Mouse (Mus musculus) testis, adult 2 months (tissue): ENCODE results near the gene Plekhs1.
"Not testable (repeated sequence)": the region's sequence is repeated elsewhere in the genome, so short reads cannot be mapped to it uniquely, and the experiment has no call there.

ENCODE experiments used
- CTCF ChIP-seq: fragments of 200-500 bp; IDR thresholded peaks from 2 replicates; pipeline ENCODE4 v1.5.1; 2012; ENCODE audit warnings: low read depth, mild to moderate bottlenecking, inconsistent platforms, low read length, moderate library complexity; ENCODE audit not compliant: control insufficient read depth, insufficient read depth, insufficient replicate concordance
- POLR2A ChIP-seq: fragments of 200-500 bp; IDR thresholded peaks from 2 replicates; pipeline ENCODE4 v1.6.1; 2012; ENCODE audit warnings: low read depth, mild to moderate bottlenecking, inconsistent platforms, low read length, moderate library complexity; ENCODE audit not compliant: control insufficient read depth

DNA sequence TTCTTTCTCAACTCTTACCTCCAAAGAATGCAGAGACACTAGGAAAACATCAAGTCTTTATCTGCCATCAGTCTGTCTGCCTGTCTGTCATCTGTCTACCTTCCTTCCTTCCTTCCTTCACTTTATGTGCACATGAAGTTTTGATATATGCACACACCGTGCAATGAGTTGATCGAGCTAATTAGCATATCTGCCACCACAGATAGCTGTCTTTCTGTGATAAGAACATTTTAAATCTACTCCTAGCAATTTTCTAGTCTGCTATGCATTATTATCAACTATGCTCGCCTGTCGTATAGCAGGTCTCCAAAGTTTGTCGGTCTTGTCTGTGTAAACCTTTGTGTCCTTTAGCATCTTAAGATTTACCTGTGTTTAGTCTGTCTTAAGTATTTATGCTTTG lies 42.1 kb downstream of the Plekhs1 start:
- TF ChIP-seq CTCF, POLR2A: not testable (repeated sequence)
